Mouse (Mus musculus): Measurements from ENCODE around the gene Iqschfp.

DNA sequence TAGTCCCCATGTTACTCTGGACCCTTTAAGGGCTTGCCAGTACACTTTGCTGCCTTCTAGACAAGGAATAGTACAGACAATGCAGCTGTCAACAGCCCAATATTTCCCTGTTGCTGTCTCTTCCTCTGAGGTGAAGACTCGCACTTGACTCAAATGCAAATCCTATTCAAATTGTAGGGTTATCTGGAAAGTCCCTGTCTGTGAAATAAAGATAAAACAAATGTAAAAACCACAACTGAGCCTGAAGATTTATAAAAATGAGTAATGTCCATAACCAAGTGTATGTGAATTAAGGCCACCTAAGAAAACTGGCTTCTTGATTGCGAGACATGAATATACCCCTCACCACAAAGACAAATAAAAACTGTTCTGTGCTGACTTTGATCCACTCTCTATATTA, 347.9 kb downstream of the Iqschfp start:
- TF ChIP-seq CTCF (IDR thresholded peaks at IDR 0.05; ENCODE audit: control insufficient read depth, insufficient read depth, insufficient read length) (no peak), USF1 (IDR thresholded peaks at IDR 0.05; ENCODE audit: low read depth) (no peak), MAX (IDR thresholded peaks at IDR 0.05) (no peak)

Measured in C2C12 (cell line).